In the genomic region with DNA sequence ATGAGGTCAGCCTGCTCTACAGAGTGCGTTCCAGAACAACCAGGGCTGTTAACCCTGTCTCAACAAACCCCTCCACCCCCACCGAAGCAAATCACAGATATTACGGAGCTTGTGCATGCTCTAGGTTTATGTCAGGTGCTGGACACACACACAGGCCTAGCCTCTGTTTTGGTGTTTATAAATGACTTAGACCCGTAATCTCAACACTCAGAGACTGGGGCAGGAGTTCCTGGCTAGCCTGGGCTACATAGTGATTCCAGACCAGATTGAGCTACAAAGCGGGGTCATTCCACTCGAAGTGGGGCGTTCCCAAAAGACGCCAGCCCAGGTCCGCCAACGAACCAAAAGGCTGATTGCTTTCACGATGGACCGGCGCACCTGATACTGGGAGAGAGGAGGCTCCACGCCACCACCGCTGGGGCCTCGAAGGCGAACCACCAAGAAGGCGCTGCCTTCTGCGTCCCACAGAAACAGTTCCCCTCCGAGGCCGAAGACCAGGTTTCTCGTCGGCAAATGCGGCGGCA, we compare ENCODE assay signal across 8 mouse cellular contexts. TPM values are rescaled to one million over a fixed set of nuclear protein-coding genes. Genes with fewer than 3 reads are reported as not detected.
DNase-seq lines count a peak whose midpoint lies in the region; ATAC-seq and TF ChIP-seq lines count a peak whose summit lies in the region.

No protein-coding gene starts in this region.

- DNase-seq in cerebellum, adult 2 months: no peak
- DNase-seq in cerebellum, postnatal 25 days: no peak
- DNase-seq in testis, postnatal 14 days (ENCODE audit: low spot score): no peak
- DNase-seq in hindbrain, embryonic 14.5 days (ENCODE audit: low spot score): peak; percentile 29
- no peak for DNase-seq in midbrain, embryonic 10.5 days (ENCODE audit: low spot score)
- DNase-seq in ovary, postnatal 14 days (ENCODE audit: low spot score): no peak
- DNase-seq in left cerebral cortex, postnatal 10 days (ENCODE audit: extremely low spot score in 1 of 2, low spot score in 2 of 2): no peak

- peak overlapping the region; percentile 87 for H3K4me2 ChIP-seq in hindbrain, embryonic 14.5 days (replicated peaks)

- TF ChIP-seq POLR2A in cerebellum, adult 2 months (IDR thresholded peaks at IDR 0.05; ENCODE audit: borderline replicate concordance, insufficient read depth, low read length): no peak
- TF ChIP-seq POLR2A in testis, adult 2 months (IDR thresholded peaks at IDR 0.05; ENCODE audit: control insufficient read depth, low read depth, low read length): no peak

- peaks cover under 1% of the 10 kb centered on the region; the same call in 1 of the 2 replicates for H3K36me3 ChIP-seq in testis, adult 2 months (ENCODE audit: control insufficient read depth, insufficient read depth, low read length)
- peaks cover 42% of the 10 kb centered on the region for H3K36me3 ChIP-seq in hindbrain, embryonic 14.5 days (replicated peaks; ENCODE audit: control insufficient read depth, insufficient read depth)
- H3K36me3 ChIP-seq in midbrain, embryonic 10.5 days: peaks cover 58% of the 10 kb centered on the region

- WGBS in cerebellum, adult 2 months: under 1% methylated on average over 25 of the region's 25 CpGs
- WGBS in hindbrain, embryonic 14.5 days: under 1% methylated on average over 25 of the region's 25 CpGs
- 2% methylated on average over 25 of the region's 25 CpGs for WGBS in midbrain, embryonic 10.5 days

- TF ChIP-seq CTCF in cerebellum, adult 2 months (IDR thresholded peaks at IDR 0.05; ENCODE audit: borderline replicate concordance, insufficient read depth, low read depth, low read length): no peak
- 0 out of 2 replicates have a peak, but pooled peaks have one; percentile 1 for TF ChIP-seq CTCF in testis, adult 2 months (IDR thresholded peaks at IDR 0.05; ENCODE audit: control insufficient read depth, insufficient read depth, insufficient replicate concordance, low read depth, low read length)

- no peaks in the 10 kb centered on the region for H3K27me3 ChIP-seq in cerebellum, adult 2 months (ENCODE audit: control insufficient read depth, insufficient read depth, low read length)
- no peaks in the 10 kb centered on the region for H3K27me3 ChIP-seq in testis, adult 2 months (ENCODE audit: control insufficient read depth, insufficient read depth, low read length)
- no peaks in the 10 kb centered on the region for H3K27me3 ChIP-seq in hindbrain, embryonic 14.5 days (ENCODE audit: control insufficient read depth, insufficient read depth, low read length)
- H3K27me3 ChIP-seq in midbrain, embryonic 10.5 days (ENCODE audit: low read depth, poor library complexity, severe bottlenecking): no peaks in the 10 kb centered on the region

- no peaks in the 10 kb centered on the region for H3K9me3 ChIP-seq in hindbrain, embryonic 14.5 days (ENCODE audit: control insufficient read depth, low read length)
- no peaks in the 10 kb centered on the region for H3K9me3 ChIP-seq in midbrain, embryonic 10.5 days (replicated peaks)

- peak; percentile 7; the same call in 1 of the 2 replicates for ATAC-seq in hindbrain, embryonic 14.5 days (ENCODE audit: low FRiP score)

- peak overlapping the region; percentile 65 for H3K27ac ChIP-seq in cerebellum, adult 2 months (ENCODE audit: insufficient read depth, low read length)
- H3K27ac ChIP-seq in testis, adult 2 months (ENCODE audit: control insufficient read depth, insufficient read depth, low read depth, low read length): peak overlapping the region; percentile 90
- peak overlapping the region; percentile 91 for H3K27ac ChIP-seq in hindbrain, embryonic 14.5 days
- H3K27ac ChIP-seq in midbrain, embryonic 10.5 days (replicated peaks): peak overlapping the region; percentile 94

- H3K4me1 ChIP-seq in cerebellum, adult 2 months (ENCODE audit: control insufficient read depth, insufficient read depth, low read length): peaks cover 6% of the 10 kb centered on the region; the same call in 1 of the 2 replicates
- H3K4me1 ChIP-seq in testis, adult 2 months (ENCODE audit: control insufficient read depth, insufficient read depth, low read length): peaks cover 4% of the 10 kb centered on the region
- H3K4me1 ChIP-seq in hindbrain, embryonic 14.5 days (replicated peaks; ENCODE audit: control insufficient read depth, insufficient read depth, low read length): peaks cover 12% of the 10 kb centered on the region
- H3K4me1 ChIP-seq in midbrain, embryonic 10.5 days: peaks cover 22% of the 10 kb centered on the region

- peak overlapping the region; percentile 66 for H3K4me3 ChIP-seq in cerebellum, adult 2 months (replicated peaks; ENCODE audit: insufficient read depth, low read depth, low read length)
- H3K4me3 ChIP-seq in testis, adult 2 months (ENCODE audit: control insufficient read depth, low read depth, low read length): peak overlapping the region; percentile 89
- H3K4me3 ChIP-seq in hindbrain, embryonic 14.5 days (replicated peaks; ENCODE audit: low read length): peak overlapping the region; percentile 80
- H3K4me3 ChIP-seq in midbrain, embryonic 10.5 days: peak overlapping the region; percentile 96

- H3K9ac ChIP-seq in hindbrain, embryonic 14.5 days: peak overlapping the region; percentile 87

- intact Hi-C loops in left cerebral cortex, postnatal 10 days (cut with DNase I): no loop called here

RNA-seq across cellular contexts. Expression of gene Nup88, which starts 0.4 kb away (rescaled TPM):
- 79.1 and 80.8 TPM in 2 replicates for polyA plus RNA-seq in cerebellum, adult 2 months (2012; rRNA removed)
- 65.4 and 80.9 TPM in 2 replicates for polyA plus RNA-seq in testis, adult 2 months (2012; rRNA removed)
- 117 and 119 TPM in 2 replicates for polyA plus RNA-seq in hindbrain, embryonic 14.5 days (2014; fragmentation: Nextera tagmentation; extraction: Ambion mirVana)
- polyA plus RNA-seq in midbrain, embryonic 10.5 days (2016; fragmentation: Nextera tagmentation; extraction: Ambion mirVana): 148 and 153 TPM in 2 replicates
- total RNA-seq in left cerebral cortex, postnatal 10 days (2021): 10 to 100 TPM; 59.3 to 63.9 TPM

RNA-seq across cellular contexts. Expression of gene Rpain, which starts 0.7 kb away (rescaled TPM):
- polyA plus RNA-seq in cerebellum, adult 2 months (2012; rRNA removed): 56.9 and 58.1 TPM in 2 replicates
- 78.5 and 97.4 TPM in 2 replicates for polyA plus RNA-seq in testis, adult 2 months (2012; rRNA removed)
- 65.7 and 67.8 TPM in 2 replicates for polyA plus RNA-seq in hindbrain, embryonic 14.5 days (2014; fragmentation: Nextera tagmentation; extraction: Ambion mirVana)
- polyA plus RNA-seq in midbrain, embryonic 10.5 days (2016; fragmentation: Nextera tagmentation; extraction: Ambion mirVana): 99.5 and 101 TPM in 2 replicates
- total RNA-seq in left cerebral cortex, postnatal 10 days (2021): 10 to 100 TPM; 39.2 to 45.9 TPM

RNA-seq across cellular contexts. Expression of gene C1qbp, which starts 13.5 kb away (rescaled TPM):
- 102 and 107 TPM in 2 replicates for polyA plus RNA-seq in cerebellum, adult 2 months (2012; rRNA removed)
- polyA plus RNA-seq in testis, adult 2 months (2012; rRNA removed): 21.9 and 22.1 TPM in 2 replicates
- polyA plus RNA-seq in hindbrain, embryonic 14.5 days (2014; fragmentation: Nextera tagmentation; extraction: Ambion mirVana): 171 and 174 TPM in 2 replicates
- polyA plus RNA-seq in midbrain, embryonic 10.5 days (2016; fragmentation: Nextera tagmentation; extraction: Ambion mirVana): 283 and 342 TPM in 2 replicates
- 100 to 1,000 TPM; 108 to 114 TPM for total RNA-seq in left cerebral cortex, postnatal 10 days (2021)

RNA-seq across cellular contexts. Expression of gene Dhx33, which starts 34.9 kb away (rescaled TPM):
- 22.1 and 25.5 TPM in 2 replicates for polyA plus RNA-seq in cerebellum, adult 2 months (2012; rRNA removed)
- 13.8 and 16.1 TPM in 2 replicates for polyA plus RNA-seq in testis, adult 2 months (2012; rRNA removed)
- polyA plus RNA-seq in hindbrain, embryonic 14.5 days (2014; fragmentation: Nextera tagmentation; extraction: Ambion mirVana): 15.7 and 16.5 TPM in 2 replicates
- polyA plus RNA-seq in midbrain, embryonic 10.5 days (2016; fragmentation: Nextera tagmentation; extraction: Ambion mirVana): 19.9 and 20.7 TPM in 2 replicates
- 10 to 100 TPM; 18.8 to 21.9 TPM for total RNA-seq in left cerebral cortex, postnatal 10 days (2021)

RNA-seq across cellular contexts. Expression of gene Mis12, which starts 50.1 kb away (rescaled TPM):
- 13.7 and 15.2 TPM in 2 replicates for polyA plus RNA-seq in cerebellum, adult 2 months (2012; rRNA removed)
- polyA plus RNA-seq in testis, adult 2 months (2012; rRNA removed): 3.5 and 4.7 TPM in 2 replicates
- polyA plus RNA-seq in hindbrain, embryonic 14.5 days (2014; fragmentation: Nextera tagmentation; extraction: Ambion mirVana): 24.3 and 31.6 TPM in 2 replicates
- 65.3 and 67.8 TPM in 2 replicates for polyA plus RNA-seq in midbrain, embryonic 10.5 days (2016; fragmentation: Nextera tagmentation; extraction: Ambion mirVana)
- 10 to 100 TPM; 10.3 to 12.3 TPM for total RNA-seq in left cerebral cortex, postnatal 10 days (2021)
